Mouse (Mus musculus): ENCODE data around the gene Rsad2.
"Not testable (repeated sequence)": the region's sequence is repeated elsewhere in the genome, so short reads cannot be mapped to it uniquely, and the experiment has no call there.

Gene Rsad2

GRCm38 (mm10) chr12:26456028-26456698, at the start of gene Rsad2:
Gene Rsad2 (minus strand): TSS chr12:26456452.
- DNase-seq (ENCODE audit: low spot score), result no peak

DNA sequence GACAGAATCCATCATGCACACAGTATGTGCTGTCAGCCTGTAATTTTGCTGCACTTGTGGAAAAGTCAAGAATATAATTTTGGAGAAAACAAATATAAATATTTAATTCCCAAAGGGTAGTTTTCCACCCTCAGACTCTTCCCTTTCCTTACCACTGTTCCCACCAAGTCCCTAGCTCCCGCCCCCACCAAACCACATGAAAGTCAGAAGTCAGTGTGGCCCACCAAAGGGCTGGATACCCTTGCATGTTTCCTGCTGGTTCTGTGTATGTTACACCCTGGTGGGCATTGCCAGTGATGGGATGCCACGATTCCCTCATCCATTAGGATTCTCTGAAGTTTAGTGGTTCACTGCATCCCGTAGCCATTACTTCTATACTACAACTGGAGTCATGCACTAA, 44.8 kb upstream of the Rsad2 start:
- DNase-seq (ENCODE audit: low spot score), result no peak

- DNase-seq (ENCODE audit: low spot score), result no peak
Measured at GRCm38 (mm10) chr12:26489942-26490341, 33.7 kb upstream of the Rsad2 start.

DNA sequence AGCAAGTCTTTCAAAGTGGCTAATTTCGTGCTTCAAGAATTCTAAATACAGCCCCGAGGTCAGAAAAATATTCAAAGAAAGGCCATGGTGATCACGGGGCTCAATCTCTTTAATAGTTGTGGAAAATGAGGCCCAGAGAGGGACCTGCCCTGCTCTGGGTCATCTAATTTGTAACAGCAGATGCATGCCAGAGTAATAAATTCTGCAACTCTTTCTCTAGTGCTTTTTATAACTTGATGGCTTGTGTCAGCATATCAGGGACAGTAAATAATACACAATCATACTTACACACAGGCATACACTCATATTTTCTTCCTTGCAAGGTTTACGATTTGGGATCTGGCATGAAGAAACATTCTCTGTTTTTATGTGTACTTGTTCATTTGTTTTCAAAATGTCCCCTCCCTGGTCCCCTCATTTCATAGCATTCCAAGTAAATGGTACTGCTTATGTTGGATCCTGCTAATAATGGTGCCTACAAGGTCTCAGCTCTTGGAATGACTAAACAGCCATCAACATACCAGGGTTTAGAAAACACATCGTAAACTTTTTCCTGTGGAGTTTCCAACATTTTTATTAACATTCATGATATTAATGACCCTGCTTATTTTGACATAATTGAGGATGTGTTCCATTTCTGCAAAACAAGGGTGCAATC, 32.5 kb upstream of the Rsad2 start:
- no peak for DNase-seq (ENCODE audit: low spot score)

DNA sequence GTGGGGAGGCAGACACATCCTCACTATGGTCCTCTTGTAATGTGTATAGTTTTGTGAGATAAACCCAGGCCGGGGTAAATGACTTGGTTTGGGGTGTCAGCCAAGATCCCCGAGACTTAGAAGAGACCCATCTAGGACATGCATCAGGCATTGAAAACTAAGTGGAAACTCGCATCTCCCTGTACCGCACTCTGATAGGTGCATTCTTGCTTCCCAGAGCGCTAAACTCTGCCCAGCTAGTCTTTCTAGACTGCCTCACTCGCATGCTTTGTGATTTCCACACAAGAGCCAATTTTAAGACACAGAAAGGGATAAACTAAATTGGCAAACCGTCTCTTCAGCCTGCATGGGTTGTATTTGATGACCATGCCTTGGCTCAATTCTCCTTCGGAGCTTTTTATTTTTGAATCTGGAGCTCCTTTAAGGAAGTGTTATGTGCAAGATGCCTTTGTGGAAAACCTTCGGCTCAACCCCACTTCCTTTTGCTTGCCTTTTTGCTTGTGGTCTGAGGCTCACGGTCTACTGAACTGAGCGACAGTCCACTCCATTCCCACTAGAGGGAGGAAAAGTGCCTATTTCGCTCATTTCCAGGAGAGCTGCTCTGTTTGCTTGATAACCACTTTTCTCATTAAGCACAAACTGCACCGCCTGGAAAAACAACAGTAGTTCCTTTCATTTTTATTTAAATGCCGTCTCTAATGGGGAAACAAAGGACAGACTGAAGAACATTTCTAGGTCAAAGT, 31.8 kb upstream of the Rsad2 start:
- peak; percentile 24 for DNase-seq (ENCODE audit: low spot score)

DNA sequence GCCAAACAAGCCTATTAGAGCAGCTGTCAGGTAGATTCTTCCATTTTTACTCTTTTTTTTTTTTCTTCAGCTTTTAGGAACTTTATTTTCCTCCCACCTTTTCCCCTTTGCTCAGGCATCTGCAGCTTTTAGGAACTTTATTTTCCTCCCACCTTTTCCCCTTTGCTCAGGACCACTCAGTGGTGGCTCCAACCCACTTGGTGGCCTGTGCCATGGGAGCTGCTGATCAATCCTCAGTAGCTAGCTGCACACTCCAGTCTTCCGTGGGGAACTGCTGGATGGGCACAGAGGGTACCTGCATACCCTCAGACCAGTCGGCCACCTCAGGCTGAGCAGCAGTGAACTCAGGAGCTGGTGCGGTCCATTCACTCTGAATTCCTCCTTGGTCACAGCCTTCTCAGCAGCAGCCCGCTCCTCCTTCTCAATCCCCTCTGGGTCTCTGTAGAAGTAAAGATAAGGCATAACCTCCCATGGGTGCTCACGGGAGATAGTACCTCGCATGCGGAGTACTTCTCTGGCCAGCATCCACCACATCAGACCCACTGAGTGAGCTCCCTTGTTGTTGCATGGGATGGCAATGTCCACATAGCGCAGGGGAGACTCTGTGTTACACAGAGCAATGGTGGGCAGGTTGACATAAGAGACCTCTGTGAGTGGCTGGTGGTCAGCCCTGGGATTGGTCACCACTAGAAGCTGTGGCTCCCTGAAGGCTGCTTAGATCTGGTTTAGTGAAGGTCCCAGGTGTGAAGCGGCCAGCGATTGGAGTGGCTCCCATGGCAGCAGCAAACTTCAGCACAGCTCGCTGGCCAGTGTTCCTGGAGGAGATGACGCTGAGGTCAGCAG, 29.7 kb upstream of the Rsad2 start:
- not testable (repeated sequence) for DNase-seq (ENCODE audit: low spot score)

DNA sequence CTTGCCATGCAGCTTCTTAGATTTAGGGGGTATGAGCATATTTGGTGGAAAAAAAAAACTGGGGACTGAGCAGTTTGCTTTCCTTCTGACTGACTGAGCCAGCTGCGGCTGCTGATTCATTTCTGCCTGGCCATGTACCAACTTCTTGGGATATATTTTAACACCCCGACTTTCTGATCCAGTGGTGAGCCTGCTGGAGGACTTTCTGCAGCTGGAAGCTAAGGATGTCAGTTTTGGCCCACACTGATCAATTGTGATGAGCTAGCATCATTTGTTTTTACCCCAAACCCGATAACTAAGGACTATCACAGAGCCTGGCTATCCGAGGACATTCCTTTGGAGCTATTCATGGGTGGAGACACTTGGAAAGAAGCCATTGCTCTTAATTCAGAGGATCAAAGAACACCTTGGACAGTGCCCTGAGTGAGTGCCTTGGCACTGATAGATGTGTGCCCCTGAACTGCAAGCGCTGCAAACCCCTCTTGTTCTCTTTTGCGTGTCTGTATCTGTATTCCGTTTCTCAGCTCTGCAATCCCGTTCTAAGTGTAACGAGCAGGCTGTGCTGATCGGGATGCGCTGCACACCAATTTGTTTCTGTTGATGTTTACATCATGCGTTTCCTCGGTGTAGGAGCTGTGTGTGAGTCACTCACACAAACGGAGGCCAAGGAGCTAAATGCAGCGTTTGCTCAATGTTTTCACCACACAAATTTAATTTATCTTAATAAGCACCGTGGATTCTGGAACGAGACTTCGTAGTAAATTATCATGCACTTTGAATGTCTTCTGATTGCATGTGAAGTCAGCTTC, 22.1 kb upstream of the Rsad2 start:
- DNase-seq (ENCODE audit: low spot score), result no peak

DNA sequence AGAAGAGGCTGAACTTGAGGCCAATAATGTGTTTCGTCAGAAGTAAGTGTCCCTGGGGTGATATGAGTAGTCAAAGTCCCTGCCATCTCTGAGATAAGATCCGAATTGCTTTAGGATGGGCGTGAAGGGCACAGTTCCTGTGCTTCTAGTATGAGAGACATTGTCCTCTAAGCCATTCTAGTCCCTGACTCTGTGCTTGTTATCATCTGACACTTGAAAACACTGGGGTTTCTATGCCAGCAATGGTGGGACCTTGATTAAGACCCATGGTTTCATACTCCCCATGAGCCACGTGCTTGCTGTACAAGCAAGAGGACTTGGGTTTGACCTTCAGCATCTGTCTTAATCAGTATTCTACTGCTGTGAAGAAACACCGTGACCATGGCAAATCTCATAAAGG, 20.9 kb upstream of the Rsad2 start:
- no peak for DNase-seq (ENCODE audit: low spot score)

- DNase-seq (ENCODE audit: low spot score), result no peak
Measured at GRCm38 (mm10) chr12:26473746-26474145, 17.5 kb upstream of the Rsad2 start.

GRCm38 (mm10) chr12:26472770-26473481, 16.7 kb upstream of the Rsad2 start:
- no peak for DNase-seq (ENCODE audit: low spot score)

- DNase-seq (ENCODE audit: low spot score), result no peak
Measured at GRCm38 (mm10) chr12:26471376-26471775, 15.1 kb upstream of the Rsad2 start.

GRCm38 (mm10) chr12:26470042-26470409, 13.8 kb upstream of the Rsad2 start:
- no peak for DNase-seq (ENCODE audit: low spot score)

DNA sequence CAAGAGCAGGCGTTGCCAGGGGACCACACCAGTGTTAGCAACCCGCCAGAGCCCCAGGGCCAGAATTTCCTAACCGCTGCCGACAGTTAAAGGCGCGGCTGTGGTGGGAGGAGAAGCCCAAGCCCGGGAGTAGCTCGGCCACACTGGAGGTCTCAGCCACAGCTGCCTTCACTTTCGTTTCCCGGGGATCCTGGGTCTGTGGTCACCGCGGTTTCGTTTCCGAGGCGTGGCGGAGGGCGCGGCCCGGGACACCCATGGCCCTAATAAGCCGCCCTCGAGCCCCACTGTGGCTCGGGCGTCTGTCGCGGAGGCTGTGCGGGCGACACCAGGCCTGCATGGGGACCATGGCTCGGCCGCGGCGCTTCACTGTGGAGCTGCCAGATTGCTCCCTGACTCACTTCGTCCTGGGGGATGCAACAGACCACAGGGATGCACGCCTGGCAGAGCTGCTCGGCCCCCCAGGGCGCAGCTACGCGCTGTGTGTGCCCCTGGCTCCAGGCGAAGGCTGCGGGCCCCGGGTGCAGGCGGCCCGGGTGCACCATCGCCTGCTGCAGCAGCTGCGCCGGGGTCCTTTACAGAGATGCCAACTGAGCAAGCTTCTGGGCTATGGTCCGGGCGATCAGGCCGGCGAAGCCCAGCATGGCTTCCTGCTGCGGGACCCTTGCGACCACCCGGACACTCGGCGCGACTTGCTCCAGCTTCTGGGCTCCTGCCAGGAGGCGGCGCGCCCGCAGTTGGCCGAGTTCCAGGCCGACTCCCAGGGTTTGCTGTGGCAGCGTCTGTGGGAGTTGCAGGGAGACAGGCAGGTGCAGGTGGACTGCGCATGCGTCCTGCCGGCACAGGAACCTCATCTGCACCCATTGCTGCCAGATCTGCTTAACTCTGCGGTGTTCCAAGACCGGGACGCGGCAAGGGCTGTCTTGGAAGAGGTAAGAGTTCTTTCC, 13.1 kb upstream of the Rsad2 start, which contains the start of gene Cmpk2:
Cmpk2 (plus strand) TSS at position 107 of the 944 bp plus-strand sequence.
- peak; percentile 62 for DNase-seq (ENCODE audit: low spot score)

DNA sequence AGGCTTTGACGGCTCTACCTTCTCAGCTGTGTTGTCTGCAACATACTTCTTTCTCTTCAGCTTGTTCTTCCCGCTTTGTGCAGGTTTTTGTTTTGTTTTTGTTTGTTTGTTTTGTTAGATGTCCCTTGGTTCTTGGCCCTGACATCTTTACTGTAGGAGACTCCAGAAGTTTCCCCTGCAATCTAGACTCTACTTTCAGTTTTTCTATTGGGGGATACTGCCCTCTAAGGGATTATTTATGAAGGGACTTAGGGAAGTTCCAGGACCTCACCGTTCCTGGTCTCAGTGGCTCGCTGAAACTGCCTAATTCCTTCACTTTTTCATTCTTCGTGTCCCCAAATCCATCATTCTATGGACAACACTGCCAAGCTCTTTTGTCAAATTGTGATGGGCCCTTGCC, 9.3 kb upstream of the Rsad2 start:
- DNase-seq (ENCODE audit: low spot score), result no peak

DNA sequence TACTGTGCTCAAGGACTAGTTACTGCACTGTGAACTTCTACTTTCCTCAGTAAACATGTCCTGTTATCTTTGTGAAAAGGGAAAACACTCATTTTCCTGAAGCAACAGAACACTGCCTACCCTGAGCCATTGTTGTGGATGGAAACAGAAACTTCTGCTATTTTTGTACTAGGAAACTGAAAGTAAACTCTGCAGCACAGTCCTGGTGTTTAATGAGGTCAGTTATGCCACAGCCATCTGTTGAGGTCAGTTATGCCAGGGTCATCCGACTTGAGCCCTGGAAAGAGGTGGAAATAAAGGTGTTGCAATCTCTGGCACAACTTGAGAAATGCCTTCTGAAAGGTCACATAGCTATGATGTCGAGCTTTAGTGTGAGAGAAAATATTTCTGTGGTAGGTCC, 3.8 kb upstream of the Rsad2 start:
- no peak for DNase-seq (ENCODE audit: low spot score)

DNA sequence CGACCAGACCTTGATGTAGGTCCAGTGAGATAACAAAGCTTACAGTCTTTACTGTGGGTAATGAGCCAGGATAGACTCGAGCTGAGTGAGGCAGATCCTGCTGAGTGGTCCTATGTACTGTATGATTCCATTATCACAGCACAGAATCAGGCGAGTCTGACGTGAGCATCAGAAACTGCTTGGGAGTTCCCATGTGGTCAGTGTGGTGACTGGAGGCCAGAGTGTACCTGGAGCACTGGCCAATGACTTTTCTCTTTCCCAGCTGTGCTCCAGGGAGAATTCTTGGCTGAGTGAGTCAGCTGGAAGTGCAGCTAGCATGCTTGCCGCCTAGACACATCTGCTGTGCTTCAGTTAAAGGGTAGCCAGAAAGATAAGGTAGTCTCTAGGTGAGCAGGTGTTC, 1.6 kb downstream of the Rsad2 start:
- DNase-seq (ENCODE audit: low spot score), result no peak

GRCm38 (mm10) chr12:26452951-26453350, 3.3 kb downstream of the Rsad2 start:
- DNase-seq (ENCODE audit: low spot score), result no peak

GRCm38 (mm10) chr12:26451150-26451549, 5.1 kb downstream of the Rsad2 start:
- DNase-seq (ENCODE audit: low spot score), result no peak

- no peak for DNase-seq (ENCODE audit: low spot score)
Measured at GRCm38 (mm10) chr12:26449483-26449882, 6.8 kb downstream of the Rsad2 start.

All from layer of hippocampus, adult 9-10 months (tissue).